Mouse (Mus musculus): ENCODE data around the gene Izumo1. TPM values are rescaled to one million over a fixed set of nuclear protein-coding genes. Genes with fewer than 3 reads are reported as not detected.

The Izumo1 gene
- polyA plus RNA-seq, 1 experiment, result 0.75 TPM

DNA sequence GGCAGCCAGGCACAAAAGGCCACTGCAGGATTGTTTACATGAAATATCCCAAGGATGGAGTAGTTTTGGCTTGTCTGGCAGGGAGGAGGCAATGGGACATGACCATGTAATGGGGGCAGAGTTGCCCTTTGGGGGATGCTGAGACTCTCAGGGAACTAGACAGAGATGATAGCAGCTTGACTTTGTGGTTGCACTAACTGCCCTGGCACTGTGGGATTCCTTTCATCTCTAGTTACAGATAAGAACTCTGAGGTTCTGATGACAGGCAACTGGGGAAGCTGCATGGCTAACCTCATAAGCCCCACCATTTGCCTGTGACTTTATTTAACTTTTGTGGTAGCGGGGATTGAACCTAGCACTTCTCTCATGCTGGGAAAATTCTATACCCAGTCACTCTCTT lies 25.5 kb upstream of the Izumo1 start:
- H3K27me3 ChIP-seq (ENCODE audit: control insufficient read depth, insufficient read depth, low read length), result no peaks in the 10 kb centered on the region
- DNase-seq, result no peak
- H3K27ac ChIP-seq (ENCODE audit: control insufficient read depth, insufficient read depth, low read length), result no peak overlapping the region
- H3K4me3 ChIP-seq (ENCODE audit: control insufficient read depth, insufficient read depth, low read length), result no peak overlapping the region
- peaks cover 38% of the 10 kb centered on the region for H3K4me1 ChIP-seq (replicated peaks; ENCODE audit: control insufficient read depth, insufficient read depth, low read length)
- TF ChIP-seq CTCF (IDR thresholded peaks at IDR 0.05; ENCODE audit: borderline replicate concordance, control insufficient read depth, extremely low read depth, insufficient read depth, low read length, poor library complexity) (no peak), POLR2A (IDR thresholded peaks at IDR 0.05; ENCODE audit: control insufficient read depth, extremely low read depth, insufficient read depth, low read length, poor library complexity) (no peak)
- H3K36me3 ChIP-seq (ENCODE audit: control insufficient read depth, insufficient read depth, low read length), result no peaks in the 10 kb centered on the region
- WGBS, result 5% methylated on average over 1 of the region's 1 CpGs

DNA sequence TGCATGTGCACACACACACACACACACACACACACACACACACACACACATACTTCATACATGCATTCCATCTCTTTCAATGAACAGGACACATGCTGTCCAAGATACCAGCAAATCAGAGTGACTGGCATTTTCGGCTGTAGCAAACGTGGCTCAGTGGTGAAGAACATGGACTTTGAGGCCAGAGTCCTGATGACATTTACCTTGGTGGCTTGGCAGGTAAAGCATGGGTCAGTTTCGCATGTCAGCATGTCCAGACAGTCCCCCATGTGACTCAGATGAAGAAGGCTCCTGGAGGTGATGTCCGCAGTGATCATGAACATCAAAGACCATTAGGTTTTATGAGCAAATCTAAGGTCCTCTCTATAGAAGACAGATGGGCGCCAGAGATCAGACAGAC lies 24.6 kb upstream of the Izumo1 start:
- H3K27me3 ChIP-seq (ENCODE audit: control insufficient read depth, insufficient read depth, low read length), result no peaks in the 10 kb centered on the region
- H3K4me1 ChIP-seq (replicated peaks; ENCODE audit: control insufficient read depth, insufficient read depth, low read length), result peaks cover 43% of the 10 kb centered on the region
- no peaks in the 10 kb centered on the region for H3K36me3 ChIP-seq (ENCODE audit: control insufficient read depth, insufficient read depth, low read length)
- 92% methylated on average over 5 of the region's 5 CpGs for WGBS
- H3K4me3 ChIP-seq (ENCODE audit: control insufficient read depth, insufficient read depth, low read length), result no peak overlapping the region
- no peak overlapping the region for H3K27ac ChIP-seq (ENCODE audit: control insufficient read depth, insufficient read depth, low read length)
- no peak for DNase-seq
- TF ChIP-seq POLR2A (IDR thresholded peaks at IDR 0.05; ENCODE audit: control insufficient read depth, extremely low read depth, insufficient read depth, low read length, poor library complexity) (no peak), CTCF (IDR thresholded peaks at IDR 0.05; ENCODE audit: borderline replicate concordance, control insufficient read depth, extremely low read depth, insufficient read depth, low read length, poor library complexity) (no peak)

DNA sequence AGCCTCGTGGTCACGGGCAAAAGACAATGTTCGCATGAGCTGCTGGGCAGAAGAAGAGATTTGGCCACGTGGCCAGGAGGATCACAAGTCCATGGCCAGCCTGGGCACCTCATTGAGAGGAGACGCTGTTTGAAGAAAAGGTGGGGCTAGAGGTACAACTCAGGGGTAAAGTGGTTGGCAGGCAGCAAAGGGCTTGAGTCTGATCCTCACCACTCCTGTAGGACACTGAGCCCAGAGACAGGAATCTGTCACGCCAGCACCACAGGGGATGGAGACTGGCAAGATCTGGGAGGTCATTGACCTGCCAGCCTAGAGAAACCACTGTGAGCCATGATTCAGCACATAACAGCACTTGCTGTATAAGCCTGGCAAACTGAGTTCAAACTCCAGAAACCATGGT lies 24.1 kb upstream of the Izumo1 start:
- Histone ChIP-seq H3K27me3 (ENCODE audit: control insufficient read depth, insufficient read depth, low read length) (no peaks in the 10 kb centered on the region), H3K4me3 (ENCODE audit: control insufficient read depth, insufficient read depth, low read length) (no peak overlapping the region), H3K4me1 (replicated peaks; ENCODE audit: control insufficient read depth, insufficient read depth, low read length) (peaks cover 43% of the 10 kb centered on the region), H3K27ac (ENCODE audit: control insufficient read depth, insufficient read depth, low read length) (no peak overlapping the region), H3K36me3 (ENCODE audit: control insufficient read depth, insufficient read depth, low read length) (no peaks in the 10 kb centered on the region)
- TF ChIP-seq POLR2A (IDR thresholded peaks at IDR 0.05; ENCODE audit: control insufficient read depth, extremely low read depth, insufficient read depth, low read length, poor library complexity) (no peak), CTCF (IDR thresholded peaks at IDR 0.05; ENCODE audit: borderline replicate concordance, control insufficient read depth, extremely low read depth, insufficient read depth, low read length, poor library complexity) (no peak)
- DNase-seq, result no peak
- 73% methylated on average over 6 of the region's 6 CpGs for WGBS

DNA sequence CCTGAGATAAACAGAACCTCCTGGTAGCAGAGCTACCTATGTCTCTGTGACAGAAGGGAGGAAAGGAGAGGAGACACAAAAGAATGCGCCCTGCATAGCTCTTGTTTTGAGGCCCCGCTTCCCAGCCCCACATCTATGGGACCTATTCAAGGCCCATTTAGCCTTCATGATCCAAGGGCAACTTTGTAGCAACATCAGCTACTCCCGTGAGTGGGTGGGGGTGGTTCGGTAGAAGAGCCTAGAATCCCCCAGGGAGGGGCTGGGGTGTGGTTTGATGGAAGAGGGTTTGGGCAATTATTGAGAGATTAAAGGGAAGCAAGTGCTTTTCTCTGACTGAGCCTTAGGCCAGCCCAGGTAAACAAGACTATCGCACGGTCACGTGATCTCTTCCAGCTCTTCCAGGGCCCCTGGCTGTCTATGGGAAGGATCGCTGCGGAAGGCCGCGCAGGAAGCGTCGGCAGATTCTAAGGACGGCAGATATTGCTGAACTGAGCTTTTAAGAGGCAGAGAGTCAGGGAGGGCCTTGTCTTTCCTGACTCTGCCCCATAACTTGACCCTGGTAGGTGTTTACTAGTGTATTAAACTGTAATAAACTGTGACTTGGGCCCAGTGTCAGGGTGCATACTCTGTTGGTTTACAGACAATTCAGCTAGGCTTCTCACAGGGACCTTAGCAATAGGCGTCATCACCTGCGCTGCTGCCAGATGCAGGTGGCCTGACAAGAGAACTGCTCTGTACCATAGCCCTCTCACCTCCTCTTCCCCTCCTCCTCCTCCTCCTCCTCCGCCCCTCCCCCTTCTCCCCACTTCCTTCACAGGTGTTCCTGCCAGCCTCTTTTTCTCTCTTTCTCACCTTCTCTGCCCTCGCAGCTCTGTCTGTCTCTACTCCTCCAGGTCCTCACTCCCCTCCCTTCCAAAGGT lies 22.4 kb upstream of the Izumo1 start:
- H3K27ac ChIP-seq (ENCODE audit: control insufficient read depth, insufficient read depth, low read length), result peak overlapping the region; percentile 70
- H3K4me3 ChIP-seq (ENCODE audit: control insufficient read depth, insufficient read depth, low read length), result no peak overlapping the region
- TF ChIP-seq CTCF (IDR thresholded peaks at IDR 0.05; ENCODE audit: borderline replicate concordance, control insufficient read depth, extremely low read depth, insufficient read depth, low read length, poor library complexity) (no peak), POLR2A (IDR thresholded peaks at IDR 0.05; ENCODE audit: control insufficient read depth, extremely low read depth, insufficient read depth, low read length, poor library complexity) (0 out of 2 replicates have a peak, but pooled peaks have one; percentile 16)
- H3K36me3 ChIP-seq (ENCODE audit: control insufficient read depth, insufficient read depth, low read length), result no peaks in the 10 kb centered on the region
- no peaks in the 10 kb centered on the region for H3K27me3 ChIP-seq (ENCODE audit: control insufficient read depth, insufficient read depth, low read length)
- WGBS, result 74% methylated on average over 17 of the region's 18 CpGs
- peaks cover 43% of the 10 kb centered on the region for H3K4me1 ChIP-seq (replicated peaks; ENCODE audit: control insufficient read depth, insufficient read depth, low read length)
- peak; percentile 71 for DNase-seq

DNA sequence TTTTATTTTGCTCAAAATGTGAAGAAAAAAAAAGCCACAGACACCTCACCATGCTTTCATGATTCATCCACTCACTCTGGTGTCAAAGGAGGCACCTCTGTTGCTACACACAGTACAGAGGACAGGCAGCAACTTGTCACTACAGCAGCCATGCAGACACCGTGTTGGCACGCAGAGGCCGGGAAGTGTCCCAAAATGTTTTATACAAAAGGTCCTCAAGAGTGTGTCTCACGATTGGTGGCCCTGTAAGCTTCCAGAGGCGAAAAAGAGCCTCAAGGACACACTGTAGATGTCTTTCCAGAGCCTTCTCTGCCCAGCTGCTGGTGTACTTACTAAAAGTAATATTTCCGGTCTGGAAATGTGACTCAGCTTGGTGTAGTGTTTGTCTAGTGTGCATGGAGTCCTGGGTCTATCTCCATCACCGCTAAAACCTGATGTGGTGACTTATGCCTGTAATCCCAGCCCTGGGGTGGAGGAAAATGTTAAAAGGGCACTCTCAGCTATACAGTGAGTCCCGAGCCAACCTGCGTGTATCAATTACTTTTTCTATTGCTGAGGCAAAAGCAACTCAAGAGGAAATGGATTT lies 15.8 kb upstream of the Izumo1 start:
- no peak for TF ChIP-seq POLR2A (IDR thresholded peaks at IDR 0.05; ENCODE audit: control insufficient read depth, extremely low read depth, insufficient read depth, low read length, poor library complexity)
- no peak for TF ChIP-seq CTCF (IDR thresholded peaks at IDR 0.05; ENCODE audit: borderline replicate concordance, control insufficient read depth, extremely low read depth, insufficient read depth, low read length, poor library complexity)
- DNase-seq, result no peak

DNA sequence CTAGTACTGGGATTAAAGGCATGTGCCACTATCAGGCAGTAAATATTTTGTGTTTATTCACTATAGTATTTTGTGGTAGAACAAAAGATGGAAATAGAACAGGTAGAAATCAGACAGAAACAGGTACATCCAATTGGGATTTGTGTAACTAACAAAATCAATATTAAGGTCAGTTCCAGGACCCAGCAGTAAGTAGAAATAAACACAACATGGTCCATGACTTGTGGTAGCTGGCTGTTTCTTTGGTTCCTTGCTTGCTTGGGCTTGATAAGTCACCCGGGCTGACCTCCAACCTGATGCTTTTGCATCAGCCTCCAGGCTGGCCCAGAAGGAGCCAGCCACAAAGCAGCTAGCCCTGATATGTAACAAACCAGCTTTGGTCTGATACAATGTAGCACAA lies 12.1 kb upstream of the Izumo1 start:
- DNase-seq, result no peak
- no peaks in the 10 kb centered on the region for H3K36me3 ChIP-seq (ENCODE audit: control insufficient read depth, insufficient read depth, low read length)
- 93% methylated on average over 1 of the region's 1 CpGs for WGBS
- no peak overlapping the region for H3K4me3 ChIP-seq (ENCODE audit: control insufficient read depth, insufficient read depth, low read length)
- no peaks in the 10 kb centered on the region for H3K27me3 ChIP-seq (ENCODE audit: control insufficient read depth, insufficient read depth, low read length)
- H3K27ac ChIP-seq (ENCODE audit: control insufficient read depth, insufficient read depth, low read length), result no peak overlapping the region
- no peak for TF ChIP-seq CTCF (IDR thresholded peaks at IDR 0.05; ENCODE audit: borderline replicate concordance, control insufficient read depth, extremely low read depth, insufficient read depth, low read length, poor library complexity)
- TF ChIP-seq POLR2A (IDR thresholded peaks at IDR 0.05; ENCODE audit: control insufficient read depth, extremely low read depth, insufficient read depth, low read length, poor library complexity), result no peak
- no peaks in the 10 kb centered on the region for H3K4me1 ChIP-seq (replicated peaks; ENCODE audit: control insufficient read depth, insufficient read depth, low read length)

More for the DNA sequence above, 15.8 kb upstream of the Izumo1 start:
- Histone ChIP-seq H3K4me1 (replicated peaks; ENCODE audit: control insufficient read depth, insufficient read depth, low read length) (peaks cover 9% of the 10 kb centered on the region), H3K36me3 (ENCODE audit: control insufficient read depth, insufficient read depth, low read length) (no peaks in the 10 kb centered on the region), H3K27me3 (ENCODE audit: control insufficient read depth, insufficient read depth, low read length) (no peaks in the 10 kb centered on the region), H3K4me3 (ENCODE audit: control insufficient read depth, insufficient read depth, low read length) (no peak overlapping the region), H3K27ac (ENCODE audit: control insufficient read depth, insufficient read depth, low read length) (no peak overlapping the region)
- WGBS, result 89% methylated on average over 9 of the region's 9 CpGs

All from thymus, adult 2 months (tissue).